Mouse (Mus musculus) bone marrow macrophage, adult 2 months (primary cell): ENCODE measurements around the gene Tmed1. TPM values are rescaled to one million over a fixed set of nuclear protein-coding genes. Genes with fewer than 3 reads are reported as not detected.
"Not testable (repeated sequence)": the region's sequence is repeated elsewhere in the genome, so short reads cannot be mapped to it uniquely, and the experiment has no call there.

Experiments used
- H3K27ac ChIP-seq: 2 replicates; pipeline ENCODE4 v1.5.1; 2012; ENCODE audit warnings: low read depth, low read length; ENCODE audit not compliant: insufficient read depth
- H3K4me1 ChIP-seq: 2 replicates; pipeline ENCODE4 v1.6.1; 2012; ENCODE audit warnings: low read length; ENCODE audit not compliant: control insufficient read depth, insufficient read depth
- H3K4me3 ChIP-seq: 2 replicates; pipeline ENCODE4 v1.5.1; 2012; ENCODE audit warnings: mild to moderate bottlenecking, low read length, moderate library complexity; ENCODE audit not compliant: insufficient read depth
- CTCF ChIP-seq: IDR thresholded peaks from 2 replicates; pipeline ENCODE4 v1.5.1; 2012; ENCODE audit warnings: low read depth, mild to moderate bottlenecking, low read length, moderate library complexity
- POLR2A ChIP-seq: IDR thresholded peaks from 2 replicates; pipeline ENCODE4 v1.6.1; 2012; ENCODE audit warnings: mild to moderate bottlenecking, low read depth, low read length, borderline replicate concordance
- polyA plus RNA-seq: library from polyadenylated mRNA; stranded (reverse); fragments of >200 nt; gene quantifications from 2 replicates; pipeline ENCODE4 v1.2.4, GENCODE M21; 2012; ENCODE audit not compliant: missing spikeins, insufficient read depth, insufficient read length

The Tmed1 gene
- polyA plus RNA-seq, 1 experiment = 11.8 TPM

- H3K27ac ChIP-seq = no peak overlapping the region
- H3K4me3 ChIP-seq = no peak overlapping the region
- TF ChIP-seq CTCF (no peak), POLR2A (no peak)
These were observed 26.0 kb downstream of the Tmed1 start for GRCm38 (mm10) chr9:21484065-21484464.

DNA sequence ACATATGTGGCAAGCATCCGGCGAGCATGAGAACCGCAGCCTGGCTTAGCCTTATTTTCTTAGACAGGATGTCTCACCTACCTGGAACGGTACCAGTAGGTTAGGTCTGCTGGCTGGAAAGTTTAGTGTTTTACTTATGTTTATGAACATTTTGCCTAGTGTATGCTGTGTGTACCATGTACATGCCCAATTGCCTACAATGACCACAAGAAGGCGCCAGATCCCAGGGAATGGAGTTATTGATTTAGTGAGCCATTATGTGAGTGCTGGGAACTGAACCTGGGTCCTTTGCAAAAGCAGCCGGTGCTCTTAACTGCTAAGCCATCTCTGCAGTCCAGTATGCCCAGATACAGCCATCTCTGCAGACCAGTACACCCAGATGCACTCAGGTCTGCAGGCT, 32.3 kb downstream of the Tmed1 start:
- no peak overlapping the region for H3K27ac ChIP-seq
- H3K4me3 ChIP-seq = no peak overlapping the region
- no peak for TF ChIP-seq CTCF
- TF ChIP-seq POLR2A = no peak

More at GRCm38 (mm10) chr9:21484065-21484464, 26.0 kb downstream of the Tmed1 start:
- H3K4me1 ChIP-seq = no peaks in the 10 kb centered on the region

GRCm38 (mm10) chr9:21472913-21473312, 37.1 kb downstream of the Tmed1 start:
- no peak for TF ChIP-seq POLR2A
- no peak for TF ChIP-seq CTCF
- Histone ChIP-seq H3K27ac (no peak overlapping the region), H3K4me1 (no peaks in the 10 kb centered on the region), H3K4me3 (no peak overlapping the region)

More for the DNA sequence above, 32.3 kb downstream of the Tmed1 start:
- no peaks in the 10 kb centered on the region for H3K4me1 ChIP-seq

DNA sequence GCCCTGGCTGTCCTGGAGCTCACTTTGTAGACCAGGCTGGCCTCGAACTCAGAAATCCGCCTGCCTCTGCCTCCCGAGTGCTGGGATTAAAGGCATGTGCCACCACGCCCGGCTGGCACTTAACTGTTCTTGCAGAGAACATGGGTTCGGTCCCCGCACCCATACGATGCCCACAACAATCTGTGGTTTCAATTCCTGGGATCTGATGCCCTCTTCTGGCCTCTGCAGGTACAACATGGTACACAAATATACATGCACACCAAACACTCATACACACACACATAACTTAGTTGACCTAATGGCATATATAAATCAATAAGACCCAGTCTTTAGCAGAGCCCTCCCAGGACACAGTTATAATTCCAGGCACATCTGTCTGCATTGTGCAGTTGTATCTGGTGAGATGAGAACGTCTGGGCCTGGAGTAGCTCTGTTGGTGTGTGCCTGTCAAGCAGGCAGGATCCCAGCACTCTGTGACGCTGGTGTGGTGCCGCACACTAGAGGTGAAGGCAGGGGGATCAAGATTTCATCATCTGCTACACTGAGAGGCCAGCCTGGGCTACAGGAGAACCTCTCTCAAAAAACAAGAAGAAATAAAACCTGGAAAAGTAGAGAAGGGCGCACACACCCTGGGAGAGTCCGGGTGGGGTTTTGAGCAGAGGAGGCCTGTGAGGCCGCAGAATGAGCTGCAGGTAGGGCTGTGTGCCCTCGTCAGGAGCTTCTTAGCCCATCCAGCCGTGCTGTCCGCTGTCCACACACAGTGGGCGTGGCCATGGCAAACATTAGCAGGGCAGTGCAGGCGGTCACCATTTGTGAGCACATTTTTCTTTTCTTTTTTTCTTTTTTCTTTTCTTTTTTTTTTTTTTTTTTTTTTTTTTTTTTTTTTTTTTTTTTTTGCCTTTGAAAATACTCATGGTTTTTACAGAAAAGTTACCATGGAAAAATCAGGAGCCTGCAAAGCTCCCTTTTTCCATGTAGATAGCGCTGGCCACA, 40.7 kb downstream of the Tmed1 start:
- TF ChIP-seq POLR2A = no peak
- 0 out of 2 replicates have a peak, but pooled peaks have one; percentile 31 for TF ChIP-seq CTCF
- Histone ChIP-seq H3K4me3 (no peak overlapping the region), H3K27ac (no peak overlapping the region), H3K4me1 (peaks cover 8% of the 10 kb centered on the region; the same call in 1 of the 2 replicates)

DNA sequence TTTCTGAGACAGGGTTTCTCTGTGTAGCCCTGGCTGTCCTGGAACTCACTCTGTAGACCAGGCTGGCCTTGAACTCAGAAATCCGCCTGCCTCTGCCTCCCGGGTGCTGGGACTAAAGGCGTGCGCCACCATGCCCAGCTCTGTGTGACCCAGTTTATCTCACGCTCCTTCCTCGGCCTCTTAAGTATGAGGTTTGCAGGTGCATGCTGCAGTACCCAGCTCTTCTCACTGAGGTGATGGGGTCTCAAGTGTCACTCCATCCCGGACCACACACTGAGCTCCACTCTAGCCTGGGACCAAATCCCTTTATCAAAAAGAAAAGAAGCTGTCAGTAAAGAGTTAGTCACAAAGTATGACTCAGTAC, 45.5 kb downstream of the Tmed1 start:
- H3K27ac ChIP-seq, H3K4me3 ChIP-seq: not testable (repeated sequence)
- peaks cover 51% of the 10 kb centered on the region for H3K4me1 ChIP-seq

DNA sequence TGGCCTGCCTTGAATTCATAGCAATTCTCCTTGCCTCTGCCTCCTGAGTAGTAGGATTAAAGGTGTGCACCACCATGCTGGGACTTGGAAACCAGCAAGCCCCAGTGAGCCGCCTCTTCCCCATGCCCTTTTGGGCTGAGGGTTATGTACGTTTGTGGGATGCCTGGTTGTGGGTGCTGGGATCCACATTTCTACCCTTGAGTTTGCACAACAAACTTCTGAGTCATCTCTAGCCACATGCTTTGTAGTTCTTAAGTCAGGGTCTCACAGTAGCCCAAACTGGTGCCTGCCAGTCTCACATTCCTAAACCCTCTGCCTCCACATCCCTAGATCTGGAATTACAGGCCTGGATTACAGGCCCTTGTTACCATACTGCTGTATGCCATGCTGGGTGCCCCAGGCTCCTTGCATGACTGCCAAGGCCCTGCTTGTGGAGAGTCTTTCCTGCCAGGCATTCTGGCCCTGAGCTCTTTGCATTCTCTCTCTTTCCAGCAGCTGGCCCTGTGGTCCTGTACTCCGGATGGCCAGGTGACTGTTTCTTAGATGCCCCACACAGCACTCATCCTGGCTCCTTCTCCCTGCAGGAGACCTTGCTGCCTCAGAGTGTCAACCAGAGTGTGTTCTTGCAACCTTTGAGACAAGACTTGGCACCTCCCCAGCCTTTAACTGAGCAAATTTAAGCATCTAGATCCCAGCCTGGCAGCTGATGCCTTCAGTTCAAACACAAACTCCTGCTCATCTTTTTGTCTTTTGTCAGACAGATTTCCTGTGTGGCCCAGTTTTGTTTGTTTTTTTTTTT, 46.1 kb downstream of the Tmed1 start:
- Histone ChIP-seq H3K4me3 (peak overlapping the region; percentile 1; the same call in 1 of the 2 replicates), H3K27ac (peak overlapping the region; percentile 83), H3K4me1 (peaks cover 56% of the 10 kb centered on the region)
- TF ChIP-seq CTCF (no peak), POLR2A (no peak)

DNA sequence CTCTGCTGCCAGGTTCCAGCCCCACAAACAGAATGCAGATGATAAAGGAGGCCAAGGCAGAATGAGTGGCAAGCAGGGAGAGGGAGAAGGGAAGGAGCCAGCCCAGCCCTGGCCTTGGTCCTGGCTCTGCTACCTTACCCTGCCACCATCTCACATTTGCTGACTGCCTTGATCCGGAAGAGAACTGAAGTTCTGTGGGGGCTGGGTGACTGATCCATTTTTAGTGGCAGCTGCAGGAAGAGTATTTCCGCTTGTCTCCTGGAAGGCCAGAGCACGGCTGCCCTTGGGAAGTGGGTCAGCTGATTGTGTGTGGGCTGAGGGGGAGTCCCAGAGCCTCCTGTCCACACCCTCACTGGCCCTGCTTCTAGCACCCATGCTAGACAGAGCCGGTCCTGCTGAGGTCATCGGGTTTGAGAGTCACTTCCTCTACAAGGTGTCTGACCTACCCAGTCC, 46.9 kb downstream of the Tmed1 start:
- Histone ChIP-seq H3K27ac (peak overlapping the region; percentile 83), H3K4me3 (0 out of 2 replicates have a peak overlapping the region, but pooled peaks have one; percentile 1), H3K4me1 (peaks cover 60% of the 10 kb centered on the region)
- TF ChIP-seq POLR2A = no peak
- no peak for TF ChIP-seq CTCF

DNA sequence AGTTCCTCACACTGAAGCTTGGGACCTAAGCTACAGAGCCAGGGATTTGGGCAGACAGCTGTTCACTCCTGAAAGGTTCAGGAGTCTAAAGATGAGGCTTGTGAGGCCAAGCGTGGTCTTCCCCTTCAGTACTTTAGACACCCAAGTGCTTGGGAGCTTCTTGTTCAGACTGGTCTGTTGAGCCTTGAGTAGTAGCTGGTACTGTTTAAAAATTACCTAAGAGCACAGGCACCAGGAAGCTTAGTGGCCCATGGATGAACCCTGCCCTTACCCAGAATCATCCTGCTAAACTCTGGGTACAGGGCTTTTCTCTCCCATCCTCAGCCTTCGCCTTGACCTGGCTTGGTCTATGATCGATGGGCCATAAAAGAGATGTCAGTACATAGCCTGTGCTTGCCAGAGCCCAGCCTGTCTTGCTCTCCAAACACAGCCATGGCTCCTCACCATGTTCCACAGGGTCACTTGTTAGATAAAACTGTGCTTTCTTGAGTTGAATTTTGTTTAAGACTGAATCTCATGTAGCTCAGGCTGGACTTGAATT, 49.6 kb downstream of the Tmed1 start:
- TF ChIP-seq CTCF (no peak), POLR2A (no peak)
- Histone ChIP-seq H3K4me3 (no peak overlapping the region), H3K27ac (no peak overlapping the region), H3K4me1 (peaks cover 80% of the 10 kb centered on the region)

- no peak overlapping the region for H3K27ac ChIP-seq
- H3K4me1 ChIP-seq = peaks cover 87% of the 10 kb centered on the region
- H3K4me3 ChIP-seq = no peak overlapping the region
- TF ChIP-seq CTCF (no peak), POLR2A (no peak)
These were observed 51.2 kb downstream of the Tmed1 start for GRCm38 (mm10) chr9:21458821-21459220.

Other genes starting within 250 kb of the Tmed1 start
- gene Atg4d, start 245.0 kb downstream of the Tmed1 start, polyA plus RNA-seq = 10.8 and 11.8 TPM in 2 replicates
- gene Kri1, start 222.3 kb downstream of the Tmed1 start, polyA plus RNA-seq = 26.4 and 28.6 TPM in 2 replicates
- gene Cdkn2d, start 218.8 kb downstream of the Tmed1 start, polyA plus RNA-seq = 33.1 and 33.7 TPM in 2 replicates
- gene Ap1m2, start 197.9 kb downstream of the Tmed1 start, polyA plus RNA-seq = not detected in 2 replicates
- 48.8 and 55.0 TPM in 2 replicates for gene Slc44a2, start 189.6 kb downstream of the Tmed1 start, polyA plus RNA-seq
- gene Ilf3, start 142.4 kb downstream of the Tmed1 start, polyA plus RNA-seq = 33.3 and 42.9 TPM in 2 replicates
- gene Qtrt1, start 98.4 kb downstream of the Tmed1 start, polyA plus RNA-seq = 9.9 and 14.9 TPM in 2 replicates
- 118 and 129 TPM in 2 replicates for gene Dnm2, start 85.3 kb downstream of the Tmed1 start, polyA plus RNA-seq
- 156 and 179 TPM in 2 replicates for gene AB124611, start 15.9 kb upstream of the Tmed1 start, polyA plus RNA-seq
- 19.1 and 20.5 TPM in 2 replicates for gene Carm1, start 36.6 kb upstream of the Tmed1 start, polyA plus RNA-seq
- gene Timm29, start 82.5 kb upstream of the Tmed1 start, polyA plus RNA-seq = 15.5 and 16.4 TPM in 2 replicates
- 16.1 and 17.9 TPM in 2 replicates for gene Yipf2, start 82.6 kb upstream of the Tmed1 start, polyA plus RNA-seq
- 43.7 and 49.8 TPM in 2 replicates for gene Smarca4, start 105.9 kb upstream of the Tmed1 start, polyA plus RNA-seq
- gene Ldlr, start 213.2 kb upstream of the Tmed1 start, polyA plus RNA-seq = 30.4 and 36.5 TPM in 2 replicates